ENCODE assay signal across 20 mouse cellular contexts in the genomic region with DNA sequence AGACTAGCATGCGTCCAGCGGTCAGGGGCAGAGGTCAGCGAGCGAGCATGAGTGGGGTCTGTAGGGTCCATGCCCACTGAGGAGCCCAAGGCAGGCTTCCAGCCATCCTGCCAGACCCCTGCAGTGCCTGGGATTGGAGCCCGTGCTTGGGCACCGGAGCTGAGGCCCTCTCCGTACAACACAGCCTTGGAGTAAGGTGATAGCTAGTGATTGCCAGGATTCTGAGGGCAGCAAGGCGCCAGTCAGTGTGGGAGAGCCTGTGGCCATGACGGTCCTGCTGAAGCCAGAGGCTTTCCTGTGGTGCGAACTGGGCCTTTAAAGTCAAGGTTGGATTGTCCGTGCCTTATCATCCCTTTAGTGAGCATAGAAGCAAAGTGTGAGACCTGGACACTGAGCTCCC.
"Had no signal": no experiment of that assay in that cellular context is flagged by ENCODE, and none has a peak within 500 bp of the region (broad histone marks: within the 10 kb centered on the region; RNA-seq: fewer than 3 reads in every experiment).

No protein-coding gene starts in this region.

- H3K27me3 ChIP-seq: limb, embryonic 12.5 days; limb, embryonic 15.5 days; midbrain, embryonic 12.5 days; midbrain, embryonic 15.5 days; neural tube, embryonic 13.5 days; stomach, embryonic 15.5 days had no signal

- ATAC-seq: liver, postnatal 0 days; lung, postnatal 0 days; midbrain, embryonic 15.5 days had no signal

- H3K4me3 ChIP-seq: limb, embryonic 12.5 days; limb, embryonic 15.5 days; midbrain, embryonic 12.5 days; midbrain, embryonic 15.5 days; myocyte; neural tube, embryonic 13.5 days; stomach, embryonic 15.5 days had no signal

- H3K9me3 ChIP-seq: limb, embryonic 12.5 days; limb, embryonic 15.5 days; midbrain, embryonic 12.5 days; midbrain, embryonic 15.5 days; neural tube, embryonic 13.5 days; stomach, embryonic 15.5 days had no signal

- H3K9ac ChIP-seq: limb, embryonic 12.5 days; limb, embryonic 15.5 days; liver, embryonic 14.5 days; liver, postnatal 0 days; lung, embryonic 14.5 days; midbrain, embryonic 12.5 days; midbrain, embryonic 15.5 days; neural tube, embryonic 13.5 days; stomach, embryonic 15.5 days had no signal

- H3K4me1 ChIP-seq: limb, embryonic 12.5 days; limb, embryonic 15.5 days; midbrain, embryonic 12.5 days; midbrain, embryonic 15.5 days; neural tube, embryonic 13.5 days; stomach, embryonic 15.5 days had no signal

- H3K36me3 ChIP-seq: limb, embryonic 12.5 days; limb, embryonic 15.5 days; midbrain, embryonic 12.5 days; midbrain, embryonic 15.5 days; neural tube, embryonic 13.5 days; stomach, embryonic 15.5 days had no signal

- H3K4me2 ChIP-seq: limb, embryonic 12.5 days; limb, embryonic 15.5 days; liver, embryonic 11.5 days; lung, embryonic 14.5 days; midbrain, embryonic 12.5 days; midbrain, embryonic 15.5 days; neural tube, embryonic 13.5 days; stomach, embryonic 15.5 days had no signal

- DNase-seq: kidney, postnatal 10 days; kidney, postnatal 36 days; left cerebral cortex, postnatal 4 days; liver, postnatal 0 days; lung, embryonic 14.5 days; retina, postnatal 1 day; right cerebral cortex, postnatal 25 days; spleen, adult 18-20 months; thymus, postnatal 25 days had no signal

- H3K27ac ChIP-seq: limb, embryonic 12.5 days; limb, embryonic 15.5 days; liver, embryonic 14.5 days; macrophage; midbrain, embryonic 12.5 days; midbrain, embryonic 15.5 days; neural tube, embryonic 13.5 days; stomach, embryonic 15.5 days had no signal
